Mouse (Mus musculus) ES-E14 (cell line): ENCODE results near the gene Aatf.

Experiments used
- CHD2 ChIP-seq: IDR thresholded peaks from 2 replicates; pipeline ENCODE4 v1.6.1; 2014; ENCODE audit warnings: mild to moderate bottlenecking, low read depth, low read length, inconsistent platforms
- HCFC1 ChIP-seq: IDR thresholded peaks from 2 replicates; pipeline ENCODE4 v1.6.1; 2012; ENCODE audit warnings: low read length, inconsistent platforms, borderline replicate concordance; ENCODE audit not compliant: insufficient read depth
- ZC3H11A ChIP-seq: IDR thresholded peaks from 2 replicates; pipeline ENCODE4 v1.6.1; 2012; ENCODE audit warnings: low read depth, mild to moderate bottlenecking, inconsistent platforms, low read length, borderline replicate concordance
- ZNF384 ChIP-seq: IDR thresholded peaks from 2 replicates; pipeline ENCODE4 v1.6.1; 2012; ENCODE audit warnings: low read depth, low read length, inconsistent platforms

DNA sequence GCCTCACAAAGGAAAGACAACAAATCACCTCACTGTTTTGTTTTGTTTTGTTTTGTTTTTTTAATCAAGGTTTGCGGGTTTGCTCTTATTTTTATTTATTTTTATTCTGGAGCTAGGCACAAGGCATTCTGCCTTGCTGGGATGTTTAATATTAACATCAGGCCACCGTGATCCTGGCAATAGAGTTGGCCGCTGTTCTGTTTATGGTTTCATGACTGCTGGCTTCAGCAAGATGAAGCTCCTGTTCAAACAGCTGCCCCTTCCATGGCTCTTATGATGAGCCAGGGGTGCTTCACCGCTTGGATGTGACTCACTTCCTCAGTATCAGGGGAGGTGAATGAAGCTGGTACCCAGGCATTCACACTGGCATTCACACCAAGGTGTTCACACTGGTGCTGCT is 83.0 kb downstream of the Aatf start:
- TF ChIP-seq CHD2 (no peak), HCFC1 (no peak), ZNF384 (no peak), ZC3H11A (no peak)
